Mouse (Mus musculus) ES-Bruce4 (cell line): ENCODE data around the gene Gm43064. TPM values are rescaled to one million over a fixed set of nuclear protein-coding genes. Genes with fewer than 3 reads are reported as not detected.

Experiments
- H3K27ac ChIP-seq: 2 replicates; pipeline ENCODE4 v1.5.1; 2012; ENCODE audit warnings: low read length, inconsistent platforms; ENCODE audit not compliant: insufficient read depth
- H3K27me3 ChIP-seq: 2 replicates; pipeline ENCODE4 v1.6.1; 2012; ENCODE audit warnings: mild to moderate bottlenecking, low read length, inconsistent platforms; ENCODE audit not compliant: control insufficient read depth, poor library complexity, insufficient read depth, severe bottlenecking
- H3K36me3 ChIP-seq: 2 replicates; pipeline ENCODE4 v1.6.1; 2012; ENCODE audit warnings: inconsistent platforms, mild to moderate bottlenecking, low read length, moderate library complexity; ENCODE audit not compliant: control insufficient read depth, poor library complexity, insufficient read depth, severe bottlenecking
- H3K4me1 ChIP-seq: one replicate; pipeline ENCODE4 v1.8.1; 2011; ENCODE audit warnings: low read length; ENCODE audit not compliant: control insufficient read depth, insufficient read depth
- H3K4me3 ChIP-seq: 2 replicates; pipeline ENCODE4 v1.5.1; 2011; ENCODE audit warnings: low read depth, mild to moderate bottlenecking, low read length
- H3K9ac ChIP-seq: 2 replicates; pipeline ENCODE4 v1.6.1; 2012; ENCODE audit warnings: low read depth, mild to moderate bottlenecking, inconsistent platforms; ENCODE audit not compliant: poor library complexity, severe bottlenecking
- H3K9me3 ChIP-seq: replicated peaks from 2 replicates; pipeline ENCODE4 v1.6.1; 2012; ENCODE audit warnings: mild to moderate bottlenecking, low read length, inconsistent platforms; ENCODE audit not compliant: control insufficient read depth, poor library complexity, insufficient read depth, severe bottlenecking
- CTCF ChIP-seq: IDR thresholded peaks from one replicate; pipeline ENCODE4 v1.8.1; 2011; ENCODE audit warnings: low read depth, low read length
- EP300 ChIP-seq: IDR thresholded peaks from 2 replicates; pipeline ENCODE4 v1.6.1; 2011; ENCODE audit warnings: low read depth, low read length; ENCODE audit not compliant: insufficient read depth
- POLR2A ChIP-seq: IDR thresholded peaks from one replicate; pipeline ENCODE4 v1.8.1; 2011; ENCODE audit warnings: low read length; ENCODE audit not compliant: insufficient read depth
- polyA plus RNA-seq: library from polyadenylated mRNA; stranded (reverse); fragments of >200 nt; gene quantifications from 2 replicates; pipeline ENCODE4 v1.2.4, GENCODE M21; 2011; ENCODE audit warnings: low read depth; ENCODE audit not compliant: missing spikeins, insufficient read depth, insufficient read length

Gm43064 gene
- polyA plus RNA-seq: not detected in 2 replicates

DNA sequence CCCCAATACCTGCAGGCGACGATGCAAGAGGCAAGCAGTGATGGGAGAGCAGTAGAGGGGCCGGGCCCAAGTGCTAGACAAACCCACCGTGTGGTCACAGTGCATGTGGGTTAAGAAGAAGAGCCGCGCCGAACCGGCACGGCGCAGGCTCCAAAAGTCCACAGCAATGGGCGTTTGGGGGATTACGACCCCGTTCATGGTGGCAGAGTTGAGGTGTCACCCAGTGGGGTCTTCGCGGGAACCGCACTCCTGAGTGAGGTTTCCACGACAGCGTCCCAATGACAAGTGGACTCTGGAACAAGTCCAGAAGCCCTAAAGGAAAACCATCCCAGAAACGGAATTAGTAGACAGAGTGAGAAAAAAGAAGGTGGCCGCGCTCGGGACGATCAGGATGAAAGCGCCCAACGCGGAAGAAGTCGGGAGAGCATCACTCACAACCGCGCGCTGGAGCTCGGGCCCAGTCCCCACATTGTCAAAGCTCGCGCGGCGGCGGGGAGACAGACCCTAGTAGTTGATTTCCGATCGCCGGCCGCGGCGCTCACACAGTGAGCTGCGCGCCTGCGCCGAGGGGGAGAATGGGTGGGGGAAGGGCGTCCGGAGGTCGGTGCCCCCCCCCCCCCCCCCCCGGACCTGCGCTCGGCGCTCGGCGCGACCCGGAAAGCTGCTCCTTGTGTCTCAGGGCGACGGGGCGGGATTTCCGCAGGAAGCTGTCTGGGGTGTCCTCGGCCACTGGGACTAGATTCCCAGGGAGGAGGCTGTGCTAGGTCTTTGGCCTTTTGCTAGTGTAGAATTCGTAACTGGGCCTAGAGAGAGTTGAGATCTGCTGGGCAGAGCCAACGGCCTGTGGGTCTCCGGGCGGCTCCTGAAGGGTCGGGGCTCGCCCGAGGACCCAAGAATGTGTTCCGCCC is at the start of gene Gm43064, which contains the start of the genes Dclre1b and Ap4b1:
Gm43064 (plus strand) TSS at position 683 of the 908 bp plus-strand sequence.
Dclre1b (minus strand) TSS at position 554 of the 908 bp plus-strand sequence.
Ap4b1 (plus strand) TSS at position 630 of the 908 bp plus-strand sequence.
- Histone ChIP-seq H3K36me3 (peaks cover 19% of the 10 kb centered on the region), H3K9ac (peak within 1 kb of the TSS; percentile 87), H3K9me3 (no peaks in the 10 kb centered on the region), H3K4me1 (no peaks in the 10 kb centered on the region), H3K4me3 (peak within 1 kb of the TSS; percentile 99), H3K27ac (peak within 1 kb of the TSS; percentile 37), H3K27me3 (no peaks in the 10 kb centered on the region)
- TF ChIP-seq EP300 (0 out of 2 replicates have a peak, but pooled peaks have one; percentile 11), POLR2A (peak; percentile 38), CTCF (no peak)

DNA sequence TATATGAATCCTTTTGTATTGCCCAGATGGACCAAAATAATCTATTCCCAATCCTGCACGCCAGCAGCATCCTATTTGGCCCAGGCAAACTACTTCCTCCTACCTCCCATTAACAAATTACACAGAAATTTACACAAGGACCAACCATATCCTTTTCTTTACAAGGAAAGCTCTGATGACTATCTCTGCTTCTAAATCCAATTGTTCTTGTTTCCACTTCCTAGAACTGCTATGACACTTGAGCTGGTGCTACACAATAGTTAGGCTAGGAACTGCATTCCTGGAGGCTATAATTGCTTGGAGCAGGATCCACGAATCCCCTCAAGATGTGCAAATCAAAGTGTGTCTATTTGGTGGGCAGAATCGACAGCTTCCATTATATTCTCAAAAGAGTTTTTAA is 42.6 kb upstream of the Gm43064 start:
- no peak overlapping the region for H3K9ac ChIP-seq
- peaks cover 16% of the 10 kb centered on the region for H3K36me3 ChIP-seq
- H3K4me3 ChIP-seq: no peak overlapping the region
- H3K27me3 ChIP-seq: no peaks in the 10 kb centered on the region
- H3K9me3 ChIP-seq: no peaks in the 10 kb centered on the region
- peaks cover 8% of the 10 kb centered on the region for H3K4me1 ChIP-seq
- H3K27ac ChIP-seq: no peak overlapping the region
- TF ChIP-seq POLR2A (no peak), CTCF (no peak), EP300 (no peak)

DNA sequence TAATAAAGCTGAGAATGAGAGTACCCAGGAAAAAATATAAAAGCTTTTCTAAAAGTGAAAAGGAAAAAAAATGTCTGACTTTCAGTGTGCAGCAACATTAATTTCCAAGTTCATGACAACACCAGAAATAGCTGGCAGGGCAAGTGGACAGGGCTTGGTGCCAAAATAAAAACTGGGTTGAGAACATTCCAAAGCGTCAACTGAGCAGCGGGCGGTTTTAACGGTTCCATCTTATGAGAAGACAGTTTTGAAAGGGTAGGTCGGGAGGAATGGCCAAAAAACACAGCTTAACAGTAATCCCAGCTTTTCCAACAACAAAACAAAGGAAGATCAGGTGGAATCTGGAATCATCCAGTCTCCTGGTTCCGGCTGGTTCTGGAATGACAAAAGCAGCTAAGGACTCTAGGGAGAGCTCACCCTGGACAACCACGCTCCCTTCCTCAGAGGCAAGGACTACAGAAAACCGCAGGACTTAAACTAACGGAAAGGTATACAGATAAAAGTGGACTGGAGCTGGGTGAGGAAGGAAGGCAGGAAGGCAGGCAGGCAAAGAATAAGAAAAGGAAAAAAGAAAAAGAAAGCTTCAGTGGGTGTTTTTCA is 37.7 kb upstream of the Gm43064 start:
- no peaks in the 10 kb centered on the region for H3K9me3 ChIP-seq
- H3K9ac ChIP-seq: no peak overlapping the region
- no peaks in the 10 kb centered on the region for H3K27me3 ChIP-seq
- TF ChIP-seq EP300 (peak; percentile 67), POLR2A (no peak), CTCF (no peak)
- H3K27ac ChIP-seq: peak overlapping the region; percentile 83
- H3K36me3 ChIP-seq: peaks cover 7% of the 10 kb centered on the region
- H3K4me1 ChIP-seq: peaks cover 7% of the 10 kb centered on the region
- H3K4me3 ChIP-seq: no peak overlapping the region

- peaks cover 6% of the 10 kb centered on the region for H3K4me1 ChIP-seq
- H3K27me3 ChIP-seq: no peaks in the 10 kb centered on the region
- H3K4me3 ChIP-seq: no peak overlapping the region
- TF ChIP-seq POLR2A: no peak
- TF ChIP-seq EP300: no peak
- no peak for TF ChIP-seq CTCF
- peaks cover 16% of the 10 kb centered on the region for H3K36me3 ChIP-seq
- no peak overlapping the region for H3K9ac ChIP-seq
- H3K27ac ChIP-seq: no peak overlapping the region
- no peaks in the 10 kb centered on the region for H3K9me3 ChIP-seq
Observed at GRCm38 (mm10) chr3:103772846-103773245, 36.5 kb upstream of the Gm43064 start.

DNA sequence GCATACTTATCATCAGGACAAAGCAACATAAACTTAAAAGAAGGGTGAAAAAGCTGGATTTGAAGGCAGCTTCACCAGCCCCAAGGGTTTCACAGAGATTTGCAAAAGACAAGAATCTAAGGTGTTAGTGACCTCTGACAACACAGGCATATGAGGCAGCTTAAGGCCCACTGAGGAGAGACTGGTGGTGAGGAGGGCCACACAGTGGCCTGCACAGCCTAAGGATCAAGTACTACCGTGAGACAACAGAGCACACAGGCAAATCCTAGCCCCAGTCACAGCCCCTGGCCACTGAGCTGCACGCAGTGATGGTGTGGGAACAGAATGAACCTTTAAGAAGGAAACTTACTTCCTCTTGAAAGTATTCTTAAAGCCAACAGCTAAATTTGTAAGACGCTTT is 35.9 kb upstream of the Gm43064 start:
- no peaks in the 10 kb centered on the region for H3K27me3 ChIP-seq

More for the DNA sequence above, 35.9 kb upstream of the Gm43064 start:
- H3K36me3 ChIP-seq: peaks cover 17% of the 10 kb centered on the region
- TF ChIP-seq EP300 (no peak), POLR2A (no peak), CTCF (no peak)
- no peaks in the 10 kb centered on the region for H3K9me3 ChIP-seq
- peaks cover 6% of the 10 kb centered on the region for H3K4me1 ChIP-seq
- H3K27ac ChIP-seq: no peak overlapping the region
- no peak overlapping the region for H3K9ac ChIP-seq
- H3K4me3 ChIP-seq: no peak overlapping the region
